Mouse (Mus musculus) bone marrow, adult 2 months (tissue): ENCODE measurements around the gene Wipi1.

Source experiments
- CTCF ChIP-seq: fragments of 200-500 bp; IDR thresholded peaks from 2 replicates; pipeline ENCODE4 v1.5.1; 2011; ENCODE audit warnings: low read length, control low read depth; ENCODE audit not compliant: control insufficient read depth, insufficient read depth
- POLR2A ChIP-seq: fragments of 200-500 bp; IDR thresholded peaks from 2 replicates; pipeline ENCODE4 v1.6.1; 2011; ENCODE audit warnings: low read depth, mild to moderate bottlenecking, control low read depth, low read length, borderline replicate concordance; ENCODE audit not compliant: control insufficient read depth

GRCm38 (mm10) chr11:109616766-109617165, 5.0 kb upstream of the Wipi1 start:
- TF ChIP-seq CTCF (no peak), POLR2A (no peak)
